Mouse (Mus musculus): ENCODE data around the gene Ankrd33. TPM values are rescaled to one million over a fixed set of nuclear protein-coding genes. Genes with fewer than 3 reads are reported as not detected.

Ankrd33 gene
- polyA plus RNA-seq, 1 experiment from 2014 or later: not detected

GRCm38 (mm10) chr15:101164291-101164690, 48.7 kb downstream of the Ankrd33 start:
- H3K9me3 ChIP-seq: no peaks in the 10 kb centered on the region
- 40% methylated on average over 5 of the region's 5 CpGs for WGBS
- no peak for DNase-seq (ENCODE audit: low spot score)
- H3K27me3 ChIP-seq (ENCODE audit: insufficient read depth, poor library complexity, severe bottlenecking): peaks cover 7% of the 10 kb centered on the region; the same call in 1 of the 2 replicates
- H3K27ac ChIP-seq: peak overlapping the region; percentile 44
- H3K4me3 ChIP-seq: no peak overlapping the region
- no peaks in the 10 kb centered on the region for H3K36me3 ChIP-seq
- H3K4me1 ChIP-seq: peaks cover 41% of the 10 kb centered on the region

- WGBS: 53% methylated on average over 16 of the region's 16 CpGs
- Histone ChIP-seq H3K27me3 (ENCODE audit: insufficient read depth, poor library complexity, severe bottlenecking) (peaks cover 7% of the 10 kb centered on the region; the same call in 1 of the 2 replicates), H3K4me1 (peaks cover 38% of the 10 kb centered on the region), H3K27ac (no peak overlapping the region), H3K36me3 (no peaks in the 10 kb centered on the region), H3K9me3 (no peaks in the 10 kb centered on the region), H3K4me3 (no peak overlapping the region)
- no peak for DNase-seq (ENCODE audit: low spot score)
These were observed 50.3 kb downstream of the Ankrd33 start for GRCm38 (mm10) chr15:101165658-101166437.

- H3K27ac ChIP-seq: no peak overlapping the region
- peaks cover 12% of the 10 kb centered on the region; the same call in 1 of the 2 replicates for H3K27me3 ChIP-seq (ENCODE audit: insufficient read depth, poor library complexity, severe bottlenecking)
- H3K36me3 ChIP-seq: no peaks in the 10 kb centered on the region
- 66% methylated on average over 11 of the region's 11 CpGs for WGBS
- no peak overlapping the region for H3K4me3 ChIP-seq
- H3K4me1 ChIP-seq: peaks cover 35% of the 10 kb centered on the region
- no peak for DNase-seq (ENCODE audit: low spot score)
- no peaks in the 10 kb centered on the region for H3K9me3 ChIP-seq
These were observed 52.0 kb downstream of the Ankrd33 start for GRCm38 (mm10) chr15:101167553-101167952.

Other genes with a start within 250 kb of the Ankrd33 start
- gene Scn8a, start 245.9 kb upstream of the Ankrd33 start, polyA plus RNA-seq (2016; fragmentation: Nextera tagmentation; extraction: Ambion mirVana): 0.70 and 2.0 TPM in 2 replicates
- not detected in 2 replicates for gene Gm47841, start 68.4 kb upstream of the Ankrd33 start, polyA plus RNA-seq (2016; fragmentation: Nextera tagmentation; extraction: Ambion mirVana)
- 0.28 and 0.60 TPM in 2 replicates for gene Fignl2, start 37.2 kb upstream of the Ankrd33 start, polyA plus RNA-seq (2016; fragmentation: Nextera tagmentation; extraction: Ambion mirVana)
- gene Acvrl1, start 12.8 kb downstream of the Ankrd33 start, polyA plus RNA-seq (2016; fragmentation: Nextera tagmentation; extraction: Ambion mirVana): 2.7 and 5.2 TPM in 2 replicates
- 5.4 and 5.6 TPM in 2 replicates for gene Acvr1b, start 58.3 kb downstream of the Ankrd33 start, polyA plus RNA-seq (2016; fragmentation: Nextera tagmentation; extraction: Ambion mirVana)
- gene Grasp, start 108.4 kb downstream of the Ankrd33 start, polyA plus RNA-seq (2016; fragmentation: Nextera tagmentation; extraction: Ambion mirVana): 3.4 and 5.0 TPM in 2 replicates
- gene Nr4a1, start 138.5 kb downstream of the Ankrd33 start, polyA plus RNA-seq (2016; fragmentation: Nextera tagmentation; extraction: Ambion mirVana): 8.0 and 13.0 TPM in 2 replicates
- gene Atg101, start 168.5 kb downstream of the Ankrd33 start, polyA plus RNA-seq (2016; fragmentation: Nextera tagmentation; extraction: Ambion mirVana): 59.5 and 77.0 TPM in 2 replicates
- gene 6030408B16Rik, start 177.5 kb downstream of the Ankrd33 start, polyA plus RNA-seq (2016; fragmentation: Nextera tagmentation; extraction: Ambion mirVana): 0.49 and 1.8 TPM in 2 replicates